Mouse (Mus musculus) frontal cortex, postnatal 10 days (tissue): ENCODE results near the gene Kcnab2.

ENCODE experiments used
- DNase-seq, 2 experiments: peaks; one replicate each; pipeline ENCODE4 v3.0.0; 2022; ENCODE audit warnings: low spot score in 2 of 2, mixed read lengths in 1 of 2

Kcnab2 gene

GRCm38 (mm10) chr4:152453079-152453478 is 24.6 kb downstream of the Kcnab2 start:
- DNase-seq: peak; percentile 47 to 81

- no peak for DNase-seq
These were observed 26.3 kb downstream of the Kcnab2 start for GRCm38 (mm10) chr4:152451371-152451770.

GRCm38 (mm10) chr4:152448666-152449018 is 29.0 kb downstream of the Kcnab2 start:
- no peak for DNase-seq

DNA sequence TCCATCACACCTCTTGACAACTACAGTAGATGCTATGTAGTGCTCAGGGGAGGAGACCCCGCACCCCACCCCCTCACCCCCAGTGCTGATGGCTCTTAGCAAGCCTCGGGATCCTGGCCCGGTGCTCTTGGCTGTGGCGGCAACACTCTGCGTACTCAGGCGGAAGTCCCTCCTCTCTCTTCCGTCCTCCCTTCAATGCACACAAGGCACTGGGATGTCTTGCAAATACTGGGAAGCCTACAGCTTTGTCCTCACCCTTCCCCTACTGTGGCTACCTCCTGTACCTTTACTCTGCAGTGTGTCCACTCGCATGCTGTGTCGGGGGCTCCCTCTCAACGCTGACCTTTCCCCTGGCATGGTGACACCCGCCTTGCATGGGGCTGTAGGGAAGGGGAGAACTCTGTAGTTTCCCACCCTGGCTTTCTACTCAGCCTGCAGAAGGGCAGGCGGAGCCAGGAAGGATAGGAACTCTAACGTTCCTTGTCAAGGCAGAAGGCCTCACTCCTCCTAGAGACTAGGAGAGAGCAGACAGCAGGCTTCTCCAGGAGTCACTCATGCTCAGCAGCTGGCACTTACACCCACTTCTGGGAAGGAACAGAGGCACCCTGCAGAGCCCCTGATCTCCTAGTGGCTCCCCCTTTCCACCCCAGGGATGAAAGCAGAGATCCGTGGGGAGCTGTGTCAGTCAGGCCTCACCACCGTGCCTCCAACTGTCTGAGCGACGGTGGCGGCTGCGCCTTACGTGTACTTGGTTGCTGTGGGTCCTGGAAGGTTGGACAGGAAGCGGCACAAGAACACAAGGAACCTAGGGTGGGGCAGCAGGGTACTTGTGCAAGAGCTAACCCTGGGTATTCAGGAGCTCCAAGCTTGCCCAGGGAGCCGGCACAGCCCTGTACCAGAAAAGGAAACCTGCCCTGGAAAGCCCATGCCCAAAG is 29.7 kb downstream of the Kcnab2 start:
- DNase-seq: no peak

GRCm38 (mm10) chr4:152446178-152446577 is 31.5 kb downstream of the Kcnab2 start:
- no peak for DNase-seq

DNA sequence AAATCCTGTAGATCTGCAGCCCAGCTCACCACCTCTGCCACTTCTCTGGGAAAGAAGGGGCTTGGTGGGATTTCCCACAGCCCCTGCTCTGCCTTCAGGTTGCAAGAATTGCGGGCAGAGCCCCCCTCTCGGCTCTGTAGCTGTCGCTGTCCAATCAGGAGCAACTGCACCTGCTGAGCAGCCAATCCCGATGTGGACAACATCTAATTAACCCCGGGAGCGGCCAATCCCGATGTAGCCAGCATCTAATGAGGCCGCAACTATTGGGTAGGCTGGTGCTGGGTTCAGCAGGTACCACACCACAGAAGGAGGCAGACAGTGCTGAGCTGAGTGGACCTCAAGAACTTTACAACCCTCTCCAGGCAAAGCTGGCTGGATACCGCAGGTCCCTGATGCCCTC is 36.1 kb downstream of the Kcnab2 start:
- DNase-seq: no peak

GRCm38 (mm10) chr4:152440882-152441281 is 36.8 kb downstream of the Kcnab2 start:
- DNase-seq: no peak

- DNase-seq: peak; percentile 54 to 74
These were observed 42.4 kb downstream of the Kcnab2 start for GRCm38 (mm10) chr4:152435255-152435654.

GRCm38 (mm10) chr4:152434836-152435235 is 42.8 kb downstream of the Kcnab2 start:
- peak; percentile 81 to 92 for DNase-seq

- DNase-seq: no peak
These were observed 45.4 kb downstream of the Kcnab2 start for GRCm38 (mm10) chr4:152432308-152432707.

DNA sequence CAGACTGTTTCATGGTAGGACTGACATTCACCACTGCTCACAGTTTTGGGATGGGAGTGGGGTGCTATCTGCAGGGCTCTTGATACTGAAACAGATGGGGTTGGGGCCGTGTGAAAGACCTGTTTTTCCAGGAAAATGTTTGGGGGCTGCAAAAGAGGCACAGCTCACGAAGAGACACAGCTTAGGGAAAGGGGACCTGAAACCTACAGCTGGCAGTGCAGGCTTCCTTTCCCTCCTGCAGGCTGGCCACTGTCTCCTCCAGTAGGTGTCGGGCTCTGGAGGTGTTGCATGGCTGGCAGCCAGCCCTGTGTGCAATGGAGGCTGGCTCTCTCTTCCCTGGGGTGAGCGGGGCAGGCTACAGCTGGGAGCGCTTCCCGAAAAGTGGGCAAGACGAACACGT is 49.4 kb downstream of the Kcnab2 start:
- no peak for DNase-seq

DNA sequence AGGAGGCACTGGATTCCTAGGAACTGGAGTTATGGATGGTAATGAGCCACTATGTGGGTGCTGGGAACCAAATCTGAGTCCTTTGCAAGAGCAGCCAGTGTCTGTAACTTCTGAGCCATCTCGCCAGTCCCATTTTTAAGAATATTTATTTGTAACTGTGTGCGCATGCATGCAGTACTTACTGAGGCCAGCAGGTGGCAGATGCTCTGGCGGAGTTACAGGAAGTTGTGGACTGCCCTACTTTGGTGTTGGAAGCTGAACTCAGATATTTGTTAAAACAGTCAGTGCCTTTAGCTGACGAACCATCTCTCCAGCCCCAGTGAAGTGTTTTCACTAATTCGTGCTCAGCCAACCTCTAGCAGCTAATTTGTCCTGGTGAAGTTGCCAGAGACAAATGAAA is 52.7 kb downstream of the Kcnab2 start:
- DNase-seq: no peak

- DNase-seq: no peak
These were observed 53.3 kb downstream of the Kcnab2 start for GRCm38 (mm10) chr4:152424341-152424740.

GRCm38 (mm10) chr4:152423576-152423975 is 54.1 kb downstream of the Kcnab2 start:
- DNase-seq: no peak

DNA sequence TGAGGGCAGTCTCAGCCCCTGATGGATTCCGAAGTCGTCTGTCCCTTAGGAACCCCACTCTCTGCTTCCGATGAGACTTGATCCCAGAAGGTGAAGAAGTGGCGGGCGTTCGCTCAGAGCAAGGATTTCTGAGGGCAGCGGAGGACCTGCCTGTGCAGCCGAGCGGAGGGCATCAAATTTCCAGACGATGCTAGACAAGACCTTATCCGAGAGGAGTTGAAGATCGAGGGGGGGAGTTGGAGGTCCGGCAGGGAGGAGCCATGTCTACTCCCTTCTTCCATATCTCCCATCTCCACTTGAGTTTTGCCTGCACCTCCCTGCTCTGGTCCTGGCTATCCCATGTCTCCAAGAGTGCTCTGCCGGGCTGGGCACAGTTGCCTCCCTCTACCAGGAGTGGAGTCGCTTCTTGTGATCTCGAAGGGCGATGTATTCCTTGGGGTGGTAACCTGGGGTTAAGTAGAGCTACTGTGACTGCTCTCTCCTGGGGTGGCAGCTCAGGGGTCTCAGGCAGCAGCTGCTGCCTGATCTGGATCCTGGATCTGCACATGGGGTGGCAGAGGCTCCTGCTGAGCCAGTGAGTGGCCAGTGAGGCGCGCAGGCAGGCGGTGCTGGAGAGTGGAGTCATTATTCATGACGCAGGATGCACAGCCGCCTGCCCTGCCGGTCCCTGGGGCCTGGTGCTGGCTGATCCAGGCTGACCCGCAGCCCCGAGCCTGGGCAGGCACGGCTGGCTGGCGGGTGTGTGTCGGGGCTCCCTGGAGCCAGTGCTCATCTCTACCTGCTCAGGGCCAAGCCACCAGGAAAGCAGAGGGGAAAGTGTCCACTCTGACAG is 59.2 kb downstream of the Kcnab2 start:
- DNase-seq: no peak

- no peak for DNase-seq
These were observed 65.1 kb downstream of the Kcnab2 start for GRCm38 (mm10) chr4:152412524-152413080.

- no peak for DNase-seq
These were observed 66.7 kb downstream of the Kcnab2 start for GRCm38 (mm10) chr4:152410961-152411360.

GRCm38 (mm10) chr4:152406531-152406930 is 71.1 kb downstream of the Kcnab2 start:
- no peak for DNase-seq

GRCm38 (mm10) chr4:152405671-152406201 is 71.9 kb downstream of the Kcnab2 start:
- no peak for DNase-seq

DNA sequence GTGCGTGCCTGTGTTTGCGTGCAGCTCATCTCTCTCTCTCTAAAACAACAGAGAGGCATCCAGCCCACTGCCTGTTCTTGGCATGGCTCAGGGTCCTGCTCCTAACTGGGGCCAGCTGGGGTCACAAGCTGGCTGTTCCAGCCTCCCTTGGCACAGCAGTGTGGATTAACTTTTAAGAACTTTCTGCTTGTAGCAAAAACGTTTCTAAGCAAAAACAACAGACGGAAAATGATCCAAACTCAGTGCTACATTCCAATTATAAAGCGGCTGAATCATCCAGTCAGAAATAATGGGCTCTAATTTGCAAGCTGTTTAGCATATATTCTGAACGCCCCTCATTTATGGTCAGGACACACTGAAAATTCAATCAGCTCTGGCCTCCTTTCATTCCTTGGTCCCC is 72.5 kb downstream of the Kcnab2 start:
- DNase-seq: no peak

GRCm38 (mm10) chr4:152398926-152399325 is 78.7 kb downstream of the Kcnab2 start:
- no peak for DNase-seq

- no peak for DNase-seq
These were observed 85.0 kb downstream of the Kcnab2 start for GRCm38 (mm10) chr4:152392627-152393026.
